Mouse (Mus musculus): Measurements from ENCODE around the gene AI467606.

Gene AI467606

DNA sequence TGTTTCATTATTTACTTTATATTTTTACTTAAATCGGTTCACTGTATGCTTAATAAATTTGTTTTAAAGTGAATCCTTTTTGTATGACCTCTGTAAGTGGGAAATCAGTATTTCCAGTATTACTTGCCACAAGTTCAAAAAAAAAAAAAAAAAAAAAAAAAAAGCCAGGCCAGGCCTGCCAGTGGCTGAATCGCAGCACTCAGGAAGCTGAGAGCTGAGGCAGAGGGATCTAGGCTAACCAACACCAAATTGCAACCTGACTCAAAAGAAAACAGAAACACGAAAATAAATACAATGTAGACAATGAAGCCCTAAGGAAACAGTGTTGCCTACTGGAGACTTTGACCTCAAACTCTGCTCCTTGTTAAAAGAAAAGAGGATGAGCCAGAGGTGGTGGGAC is 2.8 kb downstream of the AI467606 start:
- DNase-seq (ENCODE audit: low spot score in 2 of 2): no peak

DNA sequence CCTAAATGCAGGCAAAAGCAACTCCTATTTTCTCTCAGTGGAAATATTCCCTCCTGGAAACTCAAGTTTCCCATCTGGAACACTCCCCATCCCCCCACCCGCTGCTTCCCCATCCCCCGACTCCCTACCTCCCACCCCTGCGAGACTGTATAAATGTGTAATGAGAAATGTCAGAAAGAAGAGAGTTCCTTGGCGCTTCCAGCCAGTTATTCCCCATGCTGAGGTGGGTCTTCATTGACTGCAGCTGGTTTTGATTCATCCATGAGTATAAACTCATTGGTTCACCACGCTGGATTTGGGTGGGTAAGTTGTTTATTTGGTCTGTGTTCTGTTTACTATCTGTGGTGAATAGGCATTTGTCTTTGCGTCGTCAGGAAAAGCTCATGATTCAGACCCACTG is 5.3 kb downstream of the AI467606 start:
- DNase-seq (ENCODE audit: low spot score in 2 of 2): no peak

DNA sequence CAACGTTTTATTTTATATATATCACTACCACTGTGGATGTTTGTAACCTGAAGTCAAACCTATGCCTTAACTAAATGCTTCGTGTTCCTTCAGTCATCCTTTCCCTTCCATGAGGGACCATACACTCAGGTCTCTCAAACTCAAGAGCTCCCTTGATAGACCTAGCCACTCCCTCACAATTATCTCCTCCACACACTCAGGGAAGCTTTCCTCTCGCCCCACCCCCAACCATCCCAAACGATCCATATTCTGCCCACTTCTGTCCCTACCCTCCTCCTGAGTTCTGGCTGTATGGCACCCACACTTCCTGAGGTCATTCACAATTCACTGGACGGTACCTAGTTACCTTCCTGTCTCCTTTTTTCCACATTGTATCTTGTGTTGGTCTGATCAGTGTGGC is 7.4 kb downstream of the AI467606 start:
- no peak for DNase-seq (ENCODE audit: low spot score in 2 of 2)

DNA sequence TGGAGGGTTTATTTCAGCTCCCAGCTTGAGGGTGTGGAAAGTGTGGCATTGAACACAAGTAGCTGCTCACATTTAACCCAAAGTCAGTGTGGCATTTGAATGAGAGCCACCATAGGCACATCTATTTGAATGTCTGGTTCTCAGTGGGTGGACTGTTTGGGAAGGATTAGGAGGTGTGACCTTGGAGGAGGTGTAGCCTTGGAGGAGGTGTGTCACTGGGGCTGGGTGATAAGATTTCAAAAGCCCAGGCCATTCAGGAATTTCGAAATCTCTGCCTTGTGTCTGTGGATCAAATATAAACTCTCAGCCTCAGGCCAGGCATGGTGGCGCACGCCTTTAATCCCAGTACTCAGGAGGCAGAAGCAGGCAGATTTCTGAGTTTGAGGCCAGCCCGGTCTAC is 7.8 kb downstream of the AI467606 start:
- no peak for DNase-seq (ENCODE audit: low spot score in 2 of 2)

DNA sequence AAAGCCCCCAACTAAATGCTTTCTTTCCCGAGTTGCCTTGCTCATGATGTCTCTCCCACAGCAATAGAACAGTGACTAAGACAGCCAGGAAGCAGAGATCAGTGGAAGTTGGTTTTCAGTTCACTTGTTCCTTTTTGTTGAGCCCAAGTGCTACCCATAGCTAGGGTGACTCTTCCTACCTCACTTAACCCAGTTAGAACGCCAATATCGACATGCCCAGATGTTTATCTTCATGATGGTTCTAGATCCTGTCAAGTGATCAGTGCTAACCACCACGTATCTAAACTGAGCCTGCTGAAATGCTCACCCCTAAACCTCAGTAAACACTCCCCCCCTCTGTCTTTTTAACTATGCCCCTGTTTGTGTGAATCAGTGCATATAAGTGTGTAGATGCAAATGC is 8.4 kb downstream of the AI467606 start:
- DNase-seq (ENCODE audit: low spot score in 2 of 2): no peak

DNA sequence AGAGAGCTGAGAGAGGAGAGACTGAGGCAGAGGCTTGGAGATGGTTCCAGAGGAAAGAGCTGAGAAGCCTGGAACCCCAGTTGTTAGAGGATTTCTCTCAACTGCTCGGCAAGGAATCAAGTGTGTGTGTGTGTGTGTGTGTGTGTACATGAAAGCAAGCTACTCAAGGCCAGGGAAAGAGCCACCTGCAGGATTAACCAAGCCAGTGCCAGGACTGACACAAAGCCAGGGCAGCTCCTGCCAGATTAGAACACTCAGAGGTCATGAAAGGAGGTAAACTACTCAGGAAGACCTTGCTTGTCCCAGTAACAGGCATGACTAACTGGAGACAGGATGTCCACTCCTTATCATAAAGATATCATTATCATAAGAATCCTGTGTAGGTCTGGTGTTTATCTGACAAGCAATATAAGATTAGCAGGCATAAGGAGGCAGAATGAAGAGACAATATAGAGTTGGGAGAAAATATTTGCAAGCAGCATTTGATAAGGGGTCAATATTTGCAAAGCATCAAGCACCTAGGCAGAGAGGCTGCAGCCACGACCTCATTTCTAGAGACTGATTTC is 10.4 kb downstream of the AI467606 start:
- DNase-seq (ENCODE audit: low spot score in 2 of 2): no peak

DNA sequence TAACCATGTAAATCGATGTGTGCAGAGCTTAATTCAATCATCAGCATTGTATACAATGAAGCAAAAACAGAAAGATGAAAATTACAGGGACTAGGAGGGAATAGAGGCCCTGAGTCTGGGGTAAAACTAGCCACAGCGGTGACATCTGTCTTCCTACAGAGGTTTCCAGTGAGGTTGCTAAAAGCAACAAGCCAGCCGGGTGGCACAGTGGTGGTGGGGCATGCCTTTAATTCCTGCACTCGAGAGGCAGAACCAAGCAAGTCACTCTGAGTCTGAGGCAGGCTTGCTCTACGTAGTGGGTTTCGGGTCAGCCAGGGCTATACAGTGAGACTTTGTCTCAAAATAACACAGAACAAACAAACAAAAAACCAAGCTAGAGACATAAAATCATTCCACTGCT is 11.0 kb downstream of the AI467606 start:
- DNase-seq (ENCODE audit: low spot score in 2 of 2): no peak

DNA sequence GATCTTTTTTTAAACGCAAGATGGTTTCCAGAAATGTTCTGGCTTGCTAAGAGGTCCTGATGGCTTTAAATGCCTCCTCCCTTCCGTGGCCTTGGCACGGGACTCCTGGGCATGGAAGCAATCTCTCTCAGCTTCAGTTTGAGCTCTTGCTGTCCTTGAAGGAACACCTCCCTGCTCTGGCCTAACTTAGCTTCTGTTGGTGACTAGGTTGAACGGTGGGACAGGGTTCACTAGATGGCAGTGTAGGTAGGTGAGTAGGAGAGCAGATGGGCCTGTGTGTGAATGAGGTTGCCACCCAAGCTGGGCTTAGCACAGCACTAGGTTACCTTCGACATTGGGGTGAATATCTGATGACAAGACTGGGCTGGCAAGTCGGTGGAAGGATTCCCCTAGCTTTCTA is 12.8 kb downstream of the AI467606 start:
- no peak for DNase-seq (ENCODE audit: low spot score in 2 of 2)

DNA sequence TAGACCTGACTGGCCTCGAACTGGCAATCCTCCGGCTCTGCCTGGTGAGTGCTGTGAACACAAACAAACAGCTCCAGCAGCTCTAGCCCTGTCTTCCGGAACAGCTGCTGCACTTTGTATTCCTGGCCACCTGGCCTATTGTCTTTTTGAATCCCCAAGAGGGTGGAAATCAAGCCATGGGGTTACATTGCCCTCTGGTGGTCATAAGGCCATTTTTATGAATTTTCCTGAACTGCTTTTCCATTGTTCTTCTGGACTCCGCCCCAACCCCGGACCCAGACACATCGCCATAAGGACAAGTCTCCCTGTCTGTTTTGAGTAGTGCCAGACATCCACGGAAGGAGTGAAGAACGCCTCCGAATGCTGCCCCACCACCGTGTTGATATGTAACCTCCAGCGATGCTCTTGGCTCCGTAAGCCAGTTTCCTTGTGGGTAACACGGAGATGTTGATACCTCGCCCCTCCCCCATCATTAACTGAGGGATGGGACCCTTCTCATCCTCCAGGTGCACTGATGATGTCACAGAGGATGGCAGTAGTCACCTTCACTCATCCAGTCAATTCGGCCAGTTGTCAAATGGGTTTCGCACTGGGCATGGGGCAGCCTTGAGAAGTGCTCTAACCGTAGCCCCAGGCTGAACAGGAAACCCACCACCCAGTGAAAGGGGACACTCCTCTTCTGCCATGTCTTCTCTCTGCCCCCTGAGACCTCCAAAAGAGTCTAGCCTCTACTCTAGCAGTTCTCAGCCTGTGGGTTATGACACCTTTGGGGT is 13.6 kb downstream of the AI467606 start:
- DNase-seq (ENCODE audit: low spot score in 2 of 2): peak; percentile 30 to 59

DNA sequence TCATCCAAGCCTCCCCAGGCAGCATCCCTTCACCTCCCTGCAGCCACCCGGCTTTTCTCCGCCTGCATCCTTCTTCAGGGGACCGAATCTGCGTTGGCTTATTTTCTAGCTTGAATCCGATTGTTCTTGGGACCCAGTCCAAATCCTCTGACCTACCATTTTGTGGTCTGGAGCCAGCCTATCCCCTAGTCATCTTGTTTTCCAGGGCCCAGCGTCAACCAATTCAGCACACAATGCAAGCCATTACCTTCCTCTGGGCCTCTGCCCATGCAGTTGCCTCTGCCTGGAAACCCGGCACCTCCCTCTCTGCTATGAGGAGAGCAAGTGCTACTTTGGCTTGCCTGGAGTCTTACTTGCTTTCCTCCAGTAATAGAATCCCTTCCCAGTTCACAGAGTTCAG is 14.4 kb downstream of the AI467606 start:
- no peak for DNase-seq (ENCODE audit: low spot score in 2 of 2)

DNA sequence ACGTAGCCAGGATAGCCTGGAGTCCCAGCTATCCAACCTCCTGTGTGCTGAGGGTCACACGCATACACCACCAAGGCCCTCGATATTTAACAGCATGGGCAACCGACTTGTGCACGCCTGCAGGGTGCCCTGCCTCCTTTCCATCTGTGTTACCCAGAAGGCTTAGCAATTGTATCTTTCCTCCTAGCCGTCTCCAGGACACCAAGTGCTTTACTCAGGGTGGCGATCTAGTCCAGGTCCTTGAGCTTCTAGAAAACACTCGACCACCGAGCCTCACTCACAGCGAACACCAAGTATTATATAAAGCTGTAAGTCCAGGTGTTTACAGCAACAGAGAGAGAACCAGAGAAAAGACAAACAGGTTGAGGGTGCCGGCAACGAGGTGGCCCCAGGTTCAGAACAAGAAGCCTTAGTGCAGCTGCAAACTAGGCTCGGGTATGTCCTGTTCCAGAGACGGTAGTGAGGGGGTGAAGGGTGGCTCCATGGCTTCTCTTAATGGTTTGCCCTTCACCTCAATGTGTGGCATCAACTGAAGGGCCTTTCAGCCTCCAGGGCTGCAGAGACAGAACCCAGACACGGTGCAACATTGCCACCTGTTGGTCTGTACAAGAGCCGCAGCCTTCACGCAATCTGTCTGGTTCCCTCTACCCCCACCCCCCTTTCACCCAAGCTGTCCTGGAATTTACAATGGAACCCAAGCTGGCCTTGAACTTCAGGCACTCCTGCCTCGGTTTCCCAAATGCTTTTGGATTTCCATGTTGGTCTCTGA is 19.3 kb downstream of the AI467606 start:
- DNase-seq (ENCODE audit: low spot score in 2 of 2): peak; percentile 21 to 38

DNA sequence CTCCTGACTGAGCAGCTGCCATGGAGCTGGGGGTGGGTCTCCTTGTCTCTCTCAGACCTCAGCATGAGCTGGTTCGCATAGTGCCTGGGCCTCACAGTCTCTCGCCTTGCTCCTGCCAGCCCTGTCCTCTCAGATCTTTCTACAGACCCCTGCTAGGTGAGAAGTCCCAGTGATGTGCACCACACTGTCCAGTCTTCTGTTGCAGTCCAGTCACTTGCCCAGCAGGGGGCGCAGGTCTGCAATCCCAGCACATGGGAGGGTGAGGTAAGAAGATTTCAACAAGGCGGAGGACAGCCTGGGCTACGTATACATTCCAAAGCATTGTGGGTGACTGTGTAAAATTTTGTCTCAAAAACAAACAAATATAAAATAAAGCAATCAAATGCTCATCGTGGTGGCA is 20.3 kb downstream of the AI467606 start:
- DNase-seq (ENCODE audit: low spot score in 2 of 2): peak in 1 of 2 experiments; percentile 16

DNA sequence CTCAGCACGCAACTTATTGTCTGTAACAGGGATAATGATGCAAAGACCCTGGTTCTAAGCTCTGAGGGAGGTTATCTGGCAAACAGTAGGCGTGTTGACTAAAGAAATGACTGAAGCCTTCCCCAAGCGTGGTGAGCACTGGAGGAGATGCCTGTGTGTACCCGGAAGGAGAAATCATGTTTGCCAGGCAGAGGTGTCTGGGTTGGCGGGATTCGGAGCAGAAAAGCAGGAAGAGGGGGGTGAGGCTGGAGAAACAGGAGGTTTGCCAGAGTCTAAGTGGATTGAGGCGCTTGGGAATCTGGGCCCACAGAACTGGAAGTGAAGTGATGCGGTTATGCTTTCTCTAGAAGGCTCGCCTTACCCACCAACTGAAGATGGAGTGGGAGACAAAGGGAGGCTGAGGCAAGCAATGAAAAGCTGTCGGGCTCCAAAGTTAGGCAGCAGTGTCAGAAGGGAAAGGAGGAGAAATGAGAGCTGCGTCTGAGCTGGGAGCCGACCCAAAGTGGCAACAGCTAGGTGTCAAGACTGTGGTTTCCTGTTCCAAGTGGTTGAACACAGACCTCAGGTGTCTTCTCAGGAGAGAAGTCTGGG is 21.2 kb downstream of the AI467606 start:
- no peak for DNase-seq (ENCODE audit: low spot score in 2 of 2)

DNA sequence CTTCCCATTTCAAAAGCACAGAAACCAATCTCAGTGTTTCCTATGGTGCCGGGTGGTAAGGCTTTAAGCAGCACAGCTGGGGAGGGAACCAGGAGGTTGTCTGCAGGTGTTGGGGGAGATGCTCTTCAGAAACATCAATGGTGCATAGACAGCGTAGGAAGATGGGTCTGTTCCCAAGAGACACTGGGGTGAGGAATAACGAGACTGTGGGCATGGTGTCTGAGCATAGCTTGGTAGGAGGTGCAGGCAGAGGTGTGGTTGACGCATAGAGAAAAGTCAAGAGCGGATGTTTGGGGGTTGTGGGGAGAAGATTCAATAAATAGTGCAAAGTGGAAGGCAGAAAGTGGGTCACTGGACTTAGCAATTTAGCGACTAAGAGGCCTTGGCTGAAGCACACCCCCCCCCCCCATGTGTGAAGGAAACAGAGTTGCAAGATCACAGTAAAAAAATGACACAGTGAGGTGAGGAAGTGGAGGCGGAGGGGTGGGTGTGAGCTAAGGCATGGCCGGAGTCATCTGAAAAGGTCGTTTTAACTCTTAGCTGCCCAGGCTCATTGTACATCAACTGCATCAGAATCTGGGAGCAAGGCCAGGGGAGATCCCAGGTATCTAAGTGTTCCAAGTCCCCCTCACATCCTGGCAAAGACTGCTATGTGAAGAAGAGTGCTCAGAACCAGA is 21.9 kb downstream of the AI467606 start:
- no peak for DNase-seq (ENCODE audit: low spot score in 2 of 2)

DNA sequence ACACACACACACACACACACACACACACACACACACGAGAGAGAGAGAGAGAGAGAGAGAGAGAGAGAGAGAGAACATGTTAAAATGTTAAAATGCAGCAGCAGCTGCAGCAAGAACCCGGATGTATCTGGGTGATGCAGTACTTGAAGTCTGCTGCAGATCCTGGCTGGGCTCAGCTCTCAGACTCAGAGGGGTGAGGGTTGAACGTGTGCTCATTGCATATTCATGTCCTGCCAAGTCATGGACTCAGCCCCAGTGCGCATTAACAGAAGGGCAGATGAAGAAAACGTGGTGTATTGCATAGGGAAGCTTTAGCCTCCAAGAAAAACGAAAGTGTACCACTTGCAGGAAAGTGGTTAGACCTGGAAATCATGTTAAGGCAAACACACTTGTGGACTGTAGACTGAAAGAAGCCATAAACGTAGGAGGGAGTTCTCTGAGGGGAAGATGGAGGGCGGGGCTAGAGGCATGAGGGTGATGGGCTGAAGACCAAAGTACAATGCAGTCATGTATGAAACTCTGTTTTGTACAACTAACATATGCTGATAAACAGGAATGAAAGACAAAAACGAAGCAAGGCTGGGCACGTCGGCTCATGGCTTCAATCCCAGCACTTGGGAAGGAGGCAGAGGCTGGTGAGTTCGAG is 22.6 kb downstream of the AI467606 start:
- DNase-seq (ENCODE audit: low spot score in 2 of 2): no peak

DNA sequence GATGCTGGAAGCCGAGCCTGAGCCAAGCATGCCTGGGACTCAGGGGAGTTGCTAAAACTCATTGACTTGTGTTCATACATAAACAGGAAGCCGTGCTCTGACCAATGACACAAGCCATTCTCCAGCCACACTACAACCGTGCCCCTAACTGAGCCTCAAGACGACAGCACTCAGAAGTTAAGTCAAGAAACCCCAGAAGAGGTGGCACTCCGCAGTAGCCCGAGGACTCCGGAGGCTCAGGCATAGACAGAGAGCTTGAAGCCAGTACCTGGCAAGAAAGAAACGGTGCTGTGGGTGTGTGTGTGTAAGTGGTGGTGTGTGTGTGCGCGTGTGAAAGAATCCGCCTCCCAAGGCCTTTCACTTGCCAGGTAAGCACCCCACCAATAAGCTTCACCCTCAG is 23.8 kb downstream of the AI467606 start:
- no peak for DNase-seq (ENCODE audit: low spot score in 2 of 2)

DNA sequence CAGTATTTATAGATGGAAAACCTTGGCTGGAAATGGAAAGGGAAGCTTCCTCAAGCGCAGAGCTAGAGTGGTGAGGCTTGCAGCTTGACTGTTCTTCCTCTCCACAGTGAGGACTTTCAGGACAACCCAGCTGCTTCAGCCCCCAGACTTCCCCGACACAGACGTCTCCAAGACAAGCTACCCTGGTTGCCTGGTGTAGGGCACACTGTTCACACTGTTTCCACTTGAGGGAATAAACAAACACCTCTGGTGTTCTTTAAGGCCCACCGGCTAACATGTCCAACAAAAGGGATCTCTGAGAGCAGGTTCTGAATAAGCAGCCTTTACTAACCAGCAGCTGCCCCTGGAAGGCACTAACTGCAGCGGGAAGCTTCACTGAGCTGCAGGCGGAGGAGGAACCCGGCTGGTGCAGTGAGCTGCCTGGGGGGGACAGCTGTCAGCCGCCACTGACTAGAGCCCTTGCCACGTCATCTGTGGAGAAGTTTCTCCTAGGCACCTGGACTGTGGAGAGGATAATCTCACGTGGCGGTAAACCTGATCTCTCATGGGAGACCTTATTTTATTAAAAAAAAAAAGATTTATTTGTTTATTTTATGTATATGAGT is 25.3 kb downstream of the AI467606 start:
- DNase-seq (ENCODE audit: low spot score in 2 of 2): no peak

DNA sequence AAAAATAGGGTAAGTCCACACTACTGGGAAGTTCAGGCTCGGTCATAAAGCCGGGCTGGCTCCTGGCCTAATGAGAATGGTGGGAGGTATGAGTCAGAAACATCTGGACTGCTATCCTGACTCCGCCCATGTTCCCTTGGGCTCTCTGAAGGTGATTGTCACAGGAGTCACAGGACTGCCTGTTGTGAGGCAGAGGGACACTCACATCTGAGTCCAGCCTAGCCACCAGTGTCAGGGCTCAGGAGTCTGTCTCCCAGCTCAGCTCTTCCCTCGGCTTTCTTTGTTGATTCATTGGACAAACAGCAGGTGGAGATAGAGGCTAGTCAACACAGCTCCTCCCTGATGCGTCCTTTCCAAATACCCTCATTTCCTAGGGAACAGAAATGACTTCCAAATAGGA is 26.8 kb downstream of the AI467606 start:
- no peak for DNase-seq (ENCODE audit: low spot score in 2 of 2)

DNA sequence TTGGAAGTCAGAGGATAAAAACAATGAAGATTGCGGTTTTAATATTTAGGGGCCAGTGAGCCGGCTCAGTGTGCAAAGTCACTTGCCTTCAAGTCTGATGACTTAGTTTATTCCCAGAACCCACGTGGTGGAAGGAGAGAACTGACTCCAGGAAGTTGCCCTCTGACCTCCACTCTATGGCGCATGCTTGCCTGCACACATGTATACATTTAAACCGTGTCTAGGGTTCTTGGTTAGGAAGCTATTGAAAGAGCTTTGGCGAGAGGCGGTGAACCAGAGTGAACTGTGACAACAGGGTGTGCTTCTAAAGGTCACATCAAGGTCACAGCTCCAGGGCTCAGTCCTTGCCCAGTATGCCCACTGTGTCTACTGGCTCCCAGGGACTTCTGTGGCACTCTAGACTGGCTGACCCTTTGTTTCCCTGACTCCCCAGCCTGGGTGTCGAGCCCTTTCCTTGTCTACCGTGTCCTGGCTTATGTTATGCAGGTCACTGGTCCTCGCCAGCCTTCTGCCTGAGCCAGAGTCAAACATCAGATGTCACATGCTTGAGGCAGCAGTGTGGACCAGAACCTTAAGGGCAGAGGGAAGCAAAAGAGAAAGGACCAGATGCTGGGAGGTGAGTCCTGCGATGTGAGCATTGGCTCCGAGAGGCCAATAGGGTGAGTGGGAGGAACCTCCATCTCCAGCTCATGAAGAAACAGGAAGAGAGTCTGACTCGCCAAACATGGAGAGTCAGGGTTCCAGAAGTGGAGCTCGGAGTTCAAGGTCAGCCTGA is 27.7 kb downstream of the AI467606 start:
- no peak for DNase-seq (ENCODE audit: low spot score in 2 of 2)

Data from urinary bladder, adult 18-20 months (tissue).